Comparison of ENCODE assay signal across 19 mouse cellular contexts in the genomic region with DNA sequence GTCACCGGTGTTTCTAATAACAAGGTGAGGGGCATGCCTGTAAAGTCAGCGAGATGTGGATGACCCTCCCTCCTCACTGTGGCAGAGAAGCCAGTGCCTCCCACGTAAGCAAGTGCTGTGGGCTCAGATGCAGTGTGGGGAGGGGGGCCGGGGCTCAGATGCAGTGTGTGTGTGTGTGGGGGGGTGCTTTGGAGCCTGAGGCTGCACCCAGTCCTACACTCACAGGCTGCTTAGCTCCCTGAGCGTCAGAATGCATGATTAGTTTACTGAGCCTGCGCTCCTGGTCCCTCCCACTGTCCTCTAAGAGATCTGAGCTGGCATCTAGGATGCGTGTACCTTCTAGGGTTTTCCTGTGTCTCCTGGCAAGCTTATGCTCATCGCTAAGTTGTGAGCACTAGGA.
A peak's percentile ranks its signal among the peaks of the same experiment; 100 is the strongest.
DNase-seq lines count a peak whose midpoint lies in the region; ATAC-seq and TF ChIP-seq lines count a peak whose summit lies in the region.
"Had no signal": no experiment of that assay in that cellular context is flagged by ENCODE, and none has a peak within 500 bp of the region (broad histone marks: within the 10 kb centered on the region; RNA-seq: fewer than 3 reads in every experiment).

No protein-coding gene starts in this region.

- H3K4me2 ChIP-seq in hindbrain, embryonic 11.5 days (replicated peaks; ENCODE audit: low read depth, low read length) = no peak overlapping the region
- no peak overlapping the region for H3K4me2 ChIP-seq in hindbrain, embryonic 16.5 days (ENCODE audit: low read length)
- H3K4me2 ChIP-seq in kidney, embryonic 15.5 days = no peak overlapping the region
- H3K4me2 ChIP-seq in neural tube, embryonic 12.5 days (replicated peaks) = no peak overlapping the region
- H3K4me2 ChIP-seq: forebrain, embryonic 13.5 days had no signal

- no peak overlapping the region for H3K27ac ChIP-seq in hindbrain, embryonic 11.5 days (ENCODE audit: low read depth, low read length)
- no peak overlapping the region for H3K27ac ChIP-seq in hindbrain, embryonic 16.5 days (ENCODE audit: low read depth, low read length)
- no peak overlapping the region for H3K27ac ChIP-seq in kidney, embryonic 15.5 days
- H3K27ac ChIP-seq in kidney, adult 2 months (ENCODE audit: insufficient read depth, low read depth, low read length) = no peak overlapping the region
- no peak overlapping the region for H3K27ac ChIP-seq in neural tube, embryonic 12.5 days
- 0 out of 2 replicates have a peak overlapping the region, but pooled peaks have one; percentile 35 for H3K27ac ChIP-seq in embryonic facial prominence, embryonic 10.5 days (replicated peaks)
- H3K27ac ChIP-seq: forebrain, embryonic 13.5 days; heart, embryonic 10.5 days had no signal

- no peak for TF ChIP-seq CTCF in kidney, adult 2 months (conservative IDR thresholded peaks at IDR 0.05; ENCODE audit: insufficient read depth, insufficient read length, low read depth, low read length)

- H3K4me1 ChIP-seq in hindbrain, embryonic 11.5 days (replicated peaks; ENCODE audit: control insufficient read depth, insufficient read depth, low read length) = peaks cover 2% of the 10 kb centered on the region; the same call in 1 of the 2 replicates
- peaks cover 19% of the 10 kb centered on the region for H3K4me1 ChIP-seq in hindbrain, embryonic 16.5 days (ENCODE audit: control insufficient read depth, insufficient read depth, low read depth, low read length)
- H3K4me1 ChIP-seq in kidney, embryonic 15.5 days = peaks cover 16% of the 10 kb centered on the region
- H3K4me1 ChIP-seq in kidney, adult 2 months (ENCODE audit: control insufficient read depth, insufficient read depth, low read length) = no peaks in the 10 kb centered on the region
- H3K4me1 ChIP-seq in neural tube, embryonic 12.5 days = peaks cover 40% of the 10 kb centered on the region
- H3K4me1 ChIP-seq in embryonic facial prominence, embryonic 10.5 days = peaks cover 63% of the 10 kb centered on the region

- no peak for TF ChIP-seq POLR2A in kidney, adult 2 months (IDR thresholded peaks at IDR 0.05; ENCODE audit: low read depth, low read length)

- H3K36me3 ChIP-seq in hindbrain, embryonic 11.5 days (ENCODE audit: control insufficient read depth, insufficient read depth, low read length) = no peaks in the 10 kb centered on the region
- no peaks in the 10 kb centered on the region for H3K36me3 ChIP-seq in hindbrain, embryonic 16.5 days (ENCODE audit: control insufficient read depth, insufficient read depth, low read length)
- no peaks in the 10 kb centered on the region for H3K36me3 ChIP-seq in kidney, embryonic 15.5 days
- no peaks in the 10 kb centered on the region for H3K36me3 ChIP-seq in kidney, adult 2 months (ENCODE audit: control insufficient read depth, insufficient read depth, low read length)
- H3K36me3 ChIP-seq in neural tube, embryonic 12.5 days = no peaks in the 10 kb centered on the region
- H3K36me3 ChIP-seq in embryonic facial prominence, embryonic 10.5 days (replicated peaks) = no peaks in the 10 kb centered on the region
- H3K36me3 ChIP-seq: heart, embryonic 10.5 days had no signal

- DNase-seq in hindbrain, embryonic 11.5 days (ENCODE audit: low spot score) = no peak
- no peak for DNase-seq in kidney, adult 2 months
- no peak for DNase-seq in neural tube, embryonic 10.5 days (ENCODE audit: extremely low spot score, low spot score)
- DNase-seq in embryonic facial prominence, embryonic 10.5 days (ENCODE audit: low spot score) = no peak
- no peak for DNase-seq in spleen, postnatal 10 days (ENCODE audit: low spot score in 2 of 2)
- DNase-seq: adrenal gland, postnatal 14 days; cerebellum, adult 18-20 months; cerebellum, adult 9-11 months; cerebellum, postnatal 36 days; forebrain, postnatal 0 days; gastrocnemius, postnatal 36 days had no signal

- WGBS in hindbrain, embryonic 11.5 days = 60% methylated on average over 8 of the region's 8 CpGs
- WGBS in hindbrain, embryonic 16.5 days = 54% methylated on average over 8 of the region's 8 CpGs
- 40% methylated on average over 8 of the region's 8 CpGs for WGBS in kidney, embryonic 15.5 days
- 52% methylated on average over 8 of the region's 8 CpGs for WGBS in kidney, adult 2 months
- WGBS in neural tube, embryonic 12.5 days = 53% methylated on average over 8 of the region's 8 CpGs
- WGBS in embryonic facial prominence, embryonic 10.5 days = 64% methylated on average over 8 of the region's 8 CpGs

- no peaks in the 10 kb centered on the region for H3K9me3 ChIP-seq in hindbrain, embryonic 11.5 days (ENCODE audit: control insufficient read depth, low read length)
- no peaks in the 10 kb centered on the region for H3K9me3 ChIP-seq in hindbrain, embryonic 16.5 days (ENCODE audit: control insufficient read depth, low read length)
- H3K9me3 ChIP-seq in kidney, embryonic 15.5 days (replicated peaks) = no peaks in the 10 kb centered on the region
- H3K9me3 ChIP-seq in neural tube, embryonic 12.5 days = no peaks in the 10 kb centered on the region
- no peaks in the 10 kb centered on the region for H3K9me3 ChIP-seq in embryonic facial prominence, embryonic 10.5 days
- H3K9me3 ChIP-seq: forebrain, embryonic 13.5 days; heart, embryonic 10.5 days had no signal

- no peaks in the 10 kb centered on the region for H3K27me3 ChIP-seq in hindbrain, embryonic 11.5 days (ENCODE audit: control insufficient read depth, insufficient read depth, low read length)
- H3K27me3 ChIP-seq in hindbrain, embryonic 16.5 days (replicated peaks; ENCODE audit: control insufficient read depth, insufficient read depth, low read length) = 0 out of 2 replicates have a peak, but pooled peaks cover 3% of the 10 kb centered on the region
- peaks cover 31% of the 10 kb centered on the region for H3K27me3 ChIP-seq in kidney, embryonic 15.5 days
- H3K27me3 ChIP-seq in kidney, adult 2 months (replicated peaks; ENCODE audit: control insufficient read depth, insufficient read depth, low read length) = no peaks in the 10 kb centered on the region
- peaks cover 6% of the 10 kb centered on the region for H3K27me3 ChIP-seq in neural tube, embryonic 12.5 days (replicated peaks)
- H3K27me3 ChIP-seq in embryonic facial prominence, embryonic 10.5 days (replicated peaks; ENCODE audit: low read depth, poor library complexity, severe bottlenecking) = peaks cover 85% of the 10 kb centered on the region
- H3K27me3 ChIP-seq: CH12.LX; forebrain, embryonic 13.5 days; Patski had no signal

- ATAC-seq in hindbrain, embryonic 11.5 days (ENCODE audit: low FRiP score) = 0 out of 2 replicates have a peak, but pooled peaks have one; percentile 41
- ATAC-seq in hindbrain, embryonic 16.5 days = no peak
- ATAC-seq in kidney, embryonic 15.5 days (replicated peaks; ENCODE audit: low FRiP score) = peak; percentile 57
- peak; percentile 33; the same call in 1 of the 2 replicates for ATAC-seq in neural tube, embryonic 12.5 days (ENCODE audit: low FRiP score, low read depth)
- ATAC-seq: activated CD4-positive, CD25-positive, alpha-beta regulatory T cell, adult 4 months; forebrain, embryonic 13.5 days; forebrain, postnatal 0 days; Patski had no signal

- H3K4me3 ChIP-seq in hindbrain, embryonic 11.5 days (ENCODE audit: low read depth, low read length) = no peak overlapping the region
- no peak overlapping the region for H3K4me3 ChIP-seq in hindbrain, embryonic 16.5 days (ENCODE audit: low read length)
- H3K4me3 ChIP-seq in kidney, embryonic 15.5 days (replicated peaks) = no peak overlapping the region
- H3K4me3 ChIP-seq in kidney, adult 2 months (ENCODE audit: insufficient read depth, low read depth, low read length) = no peak overlapping the region
- H3K4me3 ChIP-seq in neural tube, embryonic 12.5 days = no peak overlapping the region
- H3K4me3 ChIP-seq in embryonic facial prominence, embryonic 10.5 days = no peak overlapping the region
- H3K4me3 ChIP-seq: forebrain, embryonic 13.5 days; heart, embryonic 10.5 days had no signal

- no peak overlapping the region for H3K9ac ChIP-seq in hindbrain, embryonic 11.5 days (ENCODE audit: low read depth, low read length)
- H3K9ac ChIP-seq in hindbrain, embryonic 16.5 days (ENCODE audit: low read depth, low read length) = no peak overlapping the region
- H3K9ac ChIP-seq in kidney, embryonic 15.5 days = no peak overlapping the region
- no peak overlapping the region for H3K9ac ChIP-seq in neural tube, embryonic 12.5 days
- H3K9ac ChIP-seq: forebrain, embryonic 13.5 days; forebrain, postnatal 0 days had no signal
